Mouse (Mus musculus) T-cell, adult 2 months (primary cell): Measurements from ENCODE around the gene Rarg.

Experiments used
- DNase-seq: peaks from one replicate; pipeline ENCODE4 v3.0.0; 2022; ENCODE audit warnings: low spot score

Rarg gene

DNA sequence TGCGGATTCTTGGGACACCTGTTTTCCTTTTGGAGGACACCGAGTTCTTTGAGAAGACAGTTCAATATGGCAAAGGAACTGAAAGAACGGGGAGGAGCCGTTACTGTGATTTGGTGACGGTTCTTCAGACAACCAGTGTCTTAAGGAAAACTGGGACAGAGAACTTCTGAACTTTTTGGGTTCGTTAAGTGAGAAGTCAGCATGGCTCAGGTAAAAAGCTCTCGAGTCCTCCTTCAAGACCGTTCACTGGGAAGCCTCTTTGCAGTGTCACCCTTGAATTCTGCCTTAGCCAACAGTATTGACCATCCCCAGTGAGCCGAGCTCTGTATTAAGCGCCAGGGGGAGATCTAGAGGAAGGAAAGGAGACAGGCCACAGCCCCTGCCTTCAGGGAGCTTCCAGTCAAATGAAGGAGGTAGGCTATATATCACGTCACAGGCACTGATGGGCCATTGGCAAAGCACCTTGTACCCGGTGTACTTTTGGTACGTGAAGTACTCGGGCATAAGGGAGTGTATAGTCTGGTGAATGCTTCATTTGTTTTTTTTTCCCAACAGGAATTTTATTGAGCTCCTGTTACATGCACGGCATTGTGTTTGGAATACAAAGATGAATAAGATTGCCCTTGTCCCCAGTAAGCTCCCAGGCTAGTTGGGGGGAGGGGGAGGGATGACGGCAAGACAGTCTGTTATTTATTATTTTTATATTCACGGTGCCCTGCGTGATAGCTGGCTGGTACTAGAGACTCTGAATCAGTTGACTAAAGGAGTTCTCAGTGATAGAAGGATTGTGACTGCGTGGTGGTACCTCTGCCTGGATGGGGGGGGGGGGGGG, 52.4 kb downstream of the Rarg start, which contains the start of gene Csad:
Gene Csad (minus strand): TSS at position 51 of the 832 bp plus-strand sequence.
- DNase-seq = no peak

GRCm38 (mm10) chr15:102203835-102204381, 53.4 kb downstream of the Rarg start:
- peak; percentile 72 for DNase-seq

- peak; percentile 93 for DNase-seq
Observed at GRCm38 (mm10) chr15:102202971-102203834, 54.1 kb downstream of the Rarg start, which contains the start of gene Zfp740. Gene Zfp740, plus strand, starts transcription at chr15:102203249.

- no peak for DNase-seq
Observed at GRCm38 (mm10) chr15:102198841-102199240, 58.5 kb downstream of the Rarg start.

DNA sequence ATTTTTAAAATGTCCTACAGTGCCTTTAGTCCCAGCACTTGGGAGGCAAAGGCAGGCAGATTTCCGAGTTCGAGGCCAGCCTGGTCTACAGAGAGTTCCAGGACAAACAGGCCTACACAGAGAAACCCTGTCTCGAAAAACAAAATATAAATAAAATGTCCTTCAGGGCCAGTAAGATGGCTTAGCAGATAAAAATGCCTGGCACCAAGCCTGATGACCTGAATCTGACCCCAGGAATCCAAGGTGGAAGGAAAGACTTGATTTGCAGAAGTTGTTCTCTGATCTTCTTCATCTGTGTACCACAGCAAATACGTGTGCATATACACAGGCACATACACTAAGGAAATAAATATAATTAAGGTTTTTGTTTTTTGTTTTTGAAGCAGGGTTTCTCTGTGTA, 61.9 kb downstream of the Rarg start:
- DNase-seq = no peak

DNA sequence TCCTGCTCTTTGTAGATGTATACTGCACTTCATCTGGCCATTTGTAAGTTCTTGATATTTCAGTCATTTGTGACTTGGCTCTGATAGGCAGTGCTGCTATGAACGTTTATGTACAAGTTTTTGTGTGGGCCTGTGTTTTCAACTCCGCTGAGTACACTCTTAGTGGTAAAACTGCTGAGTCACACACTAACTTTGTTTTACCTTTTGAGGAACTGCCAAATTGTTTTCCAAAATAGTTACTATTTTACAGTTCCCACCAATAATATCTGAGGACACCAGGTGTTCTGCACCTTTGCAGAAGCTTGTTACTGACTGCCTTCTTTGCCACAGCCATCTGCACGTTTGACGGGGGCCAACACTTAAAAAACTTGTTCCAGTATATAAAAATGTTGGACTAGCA, 62.9 kb downstream of the Rarg start:
- DNase-seq = no peak

- DNase-seq = no peak
Observed at GRCm38 (mm10) chr15:102193652-102194051, 63.7 kb downstream of the Rarg start.

- DNase-seq = no peak
Observed at GRCm38 (mm10) chr15:102192820-102193386, 64.4 kb downstream of the Rarg start.

GRCm38 (mm10) chr15:102192271-102192812, 65.0 kb downstream of the Rarg start:
- no peak for DNase-seq

DNA sequence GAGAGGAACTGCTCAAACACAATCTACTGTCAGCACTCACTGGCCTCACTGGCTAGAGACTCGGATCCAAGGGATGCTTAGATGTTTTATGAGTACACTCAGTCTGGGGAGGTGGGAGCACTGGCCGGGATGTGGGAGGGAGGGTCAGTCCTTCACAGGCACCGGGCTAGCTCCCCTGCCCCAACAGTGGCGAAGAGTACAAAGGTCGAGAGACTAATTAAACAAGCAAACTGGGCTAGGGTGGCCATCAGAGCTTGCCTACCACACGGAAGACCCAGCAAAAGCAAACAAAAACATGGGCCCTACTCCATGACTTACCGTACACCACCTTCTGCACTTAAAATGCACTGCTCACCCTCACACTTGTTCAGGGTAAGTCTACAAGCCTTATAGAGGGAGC, 65.6 kb downstream of the Rarg start:
- DNase-seq = no peak

DNA sequence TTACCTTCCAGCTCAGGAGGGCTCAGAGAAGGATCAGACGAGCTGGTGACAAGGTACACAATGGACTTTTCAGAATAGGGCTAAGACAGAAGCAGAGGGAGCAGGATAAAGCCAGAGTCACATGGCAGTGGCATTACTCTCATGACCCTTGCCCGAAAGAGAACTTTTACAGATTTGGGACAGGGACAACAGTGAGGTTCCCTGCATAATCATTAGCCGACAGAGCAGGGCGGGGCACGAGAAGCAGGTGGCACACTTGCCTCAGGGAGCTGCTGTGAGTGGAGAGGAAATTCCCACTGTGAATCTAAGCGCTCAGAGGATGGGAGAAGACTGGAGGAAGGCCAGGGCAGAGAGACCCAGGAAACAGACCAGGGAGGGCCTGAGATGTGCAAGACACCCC, 68.4 kb downstream of the Rarg start:
- no peak for DNase-seq

GRCm38 (mm10) chr15:102188096-102188495, 69.2 kb downstream of the Rarg start:
- no peak for DNase-seq

GRCm38 (mm10) chr15:102186239-102186638, 71.1 kb downstream of the Rarg start:
- DNase-seq = no peak
